Mouse (Mus musculus) retina, postnatal 1 day (tissue): ENCODE measurements at regions not wholly inside any gene's neighbourhood (a gene's known extent, or its start where the extent isn't known, plus 50 kb on each side); places are given as distances from the start of the nearest gene placed in this dataset.

Experiments
- DNase-seq: peaks from one replicate; pipeline ENCODE4 v3.0.0-alpha.2; 2012

DNA sequence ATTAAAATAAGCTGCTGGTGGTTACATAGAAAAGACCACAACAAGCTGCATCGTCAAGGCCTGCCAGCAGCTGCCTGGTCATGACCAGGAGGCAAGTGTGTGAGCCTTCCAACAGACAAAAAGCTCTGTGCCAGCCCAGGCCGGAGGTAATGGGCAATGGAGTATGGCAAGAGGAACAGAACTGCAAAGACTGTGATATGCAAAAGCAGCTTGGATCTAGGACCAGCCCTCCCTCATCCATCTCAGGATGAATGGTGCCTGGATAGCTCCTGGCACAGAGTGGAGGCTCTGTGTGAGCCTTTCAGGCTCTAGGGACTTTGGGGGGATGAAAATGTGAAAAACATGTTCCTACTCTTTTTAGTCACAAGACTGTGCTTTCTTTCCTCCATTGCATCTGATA, 402.5 kb upstream of the Tnp1 start:
- DNase-seq, result no peak

- no peak for DNase-seq
These were observed 395.7 kb upstream of the Tnp1 start for GRCm38 (mm10) chr1:73411452-73411851.

DNA sequence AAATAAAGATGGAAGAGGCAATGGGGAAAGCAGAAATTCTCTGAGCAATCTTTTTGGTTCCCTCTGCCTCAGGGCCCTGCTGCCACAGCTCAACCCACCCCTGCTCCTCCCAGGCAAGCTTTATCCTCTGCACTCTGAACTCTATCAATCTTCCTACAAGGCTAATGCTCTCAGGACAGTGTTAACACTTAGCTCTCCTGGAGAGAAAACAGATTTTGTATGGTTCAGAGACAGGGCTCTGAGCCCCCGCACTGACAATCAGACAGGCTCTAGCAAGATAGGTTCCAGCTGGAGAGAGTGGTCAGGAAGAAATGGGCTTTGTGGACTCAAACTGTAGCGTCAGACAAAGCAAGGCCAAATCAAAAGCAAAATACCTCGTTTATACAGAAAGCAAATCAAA, 383.5 kb upstream of the Tnp1 start:
- DNase-seq, result no peak

- no peak for DNase-seq
These were observed 379.3 kb upstream of the Tnp1 start for GRCm38 (mm10) chr1:73395034-73395433.

DNA sequence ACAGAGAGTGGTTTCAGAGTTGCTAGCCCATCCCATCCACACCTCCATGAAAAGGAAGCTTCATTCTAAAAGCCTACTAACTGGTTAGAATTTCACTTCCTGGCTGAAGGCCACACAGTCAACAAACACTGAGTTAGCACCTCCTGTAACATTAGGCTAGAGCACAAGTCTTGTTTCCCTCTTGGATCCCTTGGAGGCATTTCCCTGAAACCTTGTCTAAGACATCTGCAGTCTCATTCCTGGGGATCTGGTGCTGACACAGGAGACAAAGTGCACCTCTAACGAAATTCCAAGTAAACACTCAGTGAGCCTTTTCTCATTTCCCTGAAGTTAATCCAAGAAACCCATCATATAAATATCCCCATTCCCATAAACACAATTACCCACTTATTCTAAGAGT, 378.8 kb upstream of the Tnp1 start:
- DNase-seq, result no peak

DNA sequence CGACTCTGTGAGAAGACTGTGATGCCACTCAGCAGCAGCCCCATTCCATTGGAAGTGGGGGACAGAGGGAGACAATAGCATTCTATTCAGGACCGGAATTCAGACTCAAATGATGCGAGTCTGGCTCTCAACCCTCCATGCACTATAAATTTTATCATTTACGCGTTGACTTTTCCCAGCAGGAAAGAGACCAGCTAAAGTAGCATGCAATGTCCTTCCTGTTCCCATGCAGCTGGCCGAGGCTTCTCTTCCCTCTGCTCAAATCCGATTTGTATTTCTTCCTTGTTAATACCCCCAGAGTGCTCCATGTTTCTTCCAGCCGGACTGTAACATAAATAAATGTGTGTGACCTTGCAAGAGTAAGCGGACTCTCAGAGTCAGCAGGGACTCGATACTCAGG, 376.4 kb upstream of the Tnp1 start:
- DNase-seq, result no peak

DNA sequence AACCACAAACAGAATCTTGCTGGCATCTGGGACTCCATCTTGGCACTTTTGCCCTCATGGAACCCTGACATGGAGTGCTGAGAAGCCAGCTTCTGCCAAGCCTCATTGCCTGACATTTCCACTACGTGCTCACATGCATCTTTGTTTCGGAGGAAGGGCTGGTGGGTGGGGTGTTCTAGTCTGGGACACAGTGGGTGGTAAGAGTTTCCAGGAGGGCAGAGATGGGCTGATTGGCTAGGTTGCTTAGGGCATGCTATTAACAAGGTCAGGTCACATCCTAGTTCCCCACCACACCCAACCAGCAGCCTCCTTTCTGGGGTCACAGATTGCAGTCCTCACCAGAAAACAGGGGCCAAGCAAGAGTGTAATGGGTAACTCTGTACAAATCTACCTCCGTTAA, 374.3 kb upstream of the Tnp1 start:
- no peak for DNase-seq

- no peak for DNase-seq
These were observed 373.5 kb upstream of the Tnp1 start for GRCm38 (mm10) chr1:73389174-73389573.

DNA sequence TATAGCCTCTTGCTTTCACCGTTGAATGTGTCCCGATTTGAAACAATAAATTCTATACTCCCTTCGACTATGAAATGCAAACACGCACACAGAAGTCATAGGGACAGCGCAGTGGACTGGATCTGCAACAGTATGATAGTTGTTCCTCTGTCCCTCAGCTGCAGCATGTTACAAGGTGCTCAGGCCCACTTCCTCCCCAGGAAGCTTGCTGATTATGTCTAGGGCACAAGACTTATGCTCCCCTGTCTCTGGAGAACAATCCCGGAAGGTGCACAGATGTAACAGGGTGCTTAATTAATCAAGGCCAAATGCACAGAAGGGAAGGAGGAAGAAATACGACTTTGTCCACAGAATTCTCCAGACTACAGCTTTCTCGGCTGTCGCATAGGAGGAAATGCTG, 365.9 kb upstream of the Tnp1 start:
- DNase-seq, result no peak

DNA sequence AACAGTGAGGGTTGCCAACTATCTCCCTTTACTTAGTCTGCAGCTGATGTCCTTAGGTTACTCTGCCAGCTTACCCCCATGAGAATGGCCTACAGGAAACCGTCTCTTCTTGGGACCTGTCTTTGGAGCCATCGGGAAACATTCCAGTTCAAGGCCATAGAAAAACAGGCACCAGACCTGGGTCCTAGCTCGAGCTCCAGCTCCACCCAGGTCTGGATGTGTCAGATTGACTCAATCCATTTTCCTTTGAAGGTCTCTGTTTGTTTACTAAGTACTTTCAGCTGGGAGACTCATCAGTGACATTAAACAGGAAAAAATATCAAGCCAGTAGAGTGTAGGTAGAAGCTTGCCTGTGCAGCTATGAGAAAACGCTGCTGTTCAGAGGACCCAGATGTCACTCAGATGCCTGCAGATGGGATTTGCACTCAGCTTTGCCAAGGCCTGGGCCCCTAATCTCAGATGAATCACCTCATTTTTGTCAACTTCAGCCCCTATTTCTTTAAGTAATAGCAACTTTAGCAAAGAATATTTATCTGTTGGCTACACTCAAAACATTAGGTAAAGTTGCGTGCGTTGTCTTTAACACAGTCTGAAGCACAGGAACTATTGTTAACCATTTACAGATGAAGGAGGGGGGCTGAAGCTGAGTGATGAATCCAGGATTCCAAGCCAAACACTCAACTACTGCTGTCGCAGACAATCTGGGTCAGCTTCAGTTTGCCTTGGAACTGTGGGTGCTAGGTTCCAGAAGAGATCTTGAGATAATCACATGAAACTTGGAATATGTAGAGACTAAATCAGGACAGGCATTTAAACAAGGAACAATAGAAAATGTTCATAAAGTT, 359.0 kb upstream of the Tnp1 start:
- DNase-seq, result no peak

GRCm38 (mm10) chr1:73368222-73368621, 352.5 kb upstream of the Tnp1 start:
- no peak for DNase-seq

- no peak for DNase-seq
These were observed 350.1 kb upstream of the Tnp1 start for GRCm38 (mm10) chr1:73365842-73366241.

GRCm38 (mm10) chr1:73364300-73364683, 348.6 kb upstream of the Tnp1 start:
- DNase-seq, result no peak

- DNase-seq, result peak; percentile 57
These were observed 348.0 kb upstream of the Tnp1 start for GRCm38 (mm10) chr1:73363549-73364299.

DNA sequence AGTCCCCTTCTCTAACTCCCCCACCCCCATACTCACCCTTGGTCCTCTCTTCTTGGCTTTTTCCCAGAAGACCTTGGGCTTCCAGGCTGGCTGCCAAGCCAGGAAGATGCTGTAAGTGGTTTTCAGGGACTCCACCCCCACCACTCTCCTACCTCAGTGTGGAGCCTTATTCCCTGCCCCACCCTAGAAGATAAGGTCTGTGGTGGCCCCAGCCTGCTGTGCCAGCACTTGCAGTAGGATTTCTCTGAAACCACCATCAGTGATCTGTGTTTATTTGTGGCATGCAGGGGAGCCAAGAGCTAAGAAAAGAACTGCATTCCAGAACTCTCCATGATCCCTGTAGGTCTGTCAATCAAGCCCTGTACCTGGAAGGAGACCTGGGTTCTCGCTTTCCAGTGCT, 346.4 kb upstream of the Tnp1 start:
- no peak for DNase-seq

GRCm38 (mm10) chr1:73361300-73361699, 345.6 kb upstream of the Tnp1 start:
- no peak for DNase-seq

- no peak for DNase-seq
These were observed 338.7 kb upstream of the Tnp1 start for GRCm38 (mm10) chr1:73354447-73354846.

- DNase-seq, result no peak
These were observed 332.8 kb upstream of the Tnp1 start for GRCm38 (mm10) chr1:73348476-73348875.

DNA sequence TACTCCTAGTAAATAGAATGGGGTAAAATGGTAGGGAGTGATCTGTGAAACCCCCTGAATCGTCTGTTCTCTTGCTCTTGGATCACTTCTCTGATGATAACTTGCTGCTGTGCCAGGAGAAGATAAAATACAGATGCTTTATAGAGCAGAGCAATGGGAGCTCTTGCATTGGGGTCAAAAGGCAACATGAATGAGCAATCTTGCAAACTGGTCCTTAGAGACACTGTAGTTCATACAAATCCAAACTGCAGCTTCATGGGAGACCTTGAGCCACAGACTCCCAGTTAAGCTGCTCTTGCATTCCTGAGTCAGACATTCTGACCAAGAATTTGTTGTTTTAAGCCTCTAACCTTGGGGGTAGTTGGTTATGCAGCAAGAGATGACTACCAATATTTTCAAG, 328.9 kb upstream of the Tnp1 start:
- no peak for DNase-seq

- DNase-seq, result peak; percentile 58
These were observed 326.2 kb upstream of the Tnp1 start for GRCm38 (mm10) chr1:73341911-73342310.

DNA sequence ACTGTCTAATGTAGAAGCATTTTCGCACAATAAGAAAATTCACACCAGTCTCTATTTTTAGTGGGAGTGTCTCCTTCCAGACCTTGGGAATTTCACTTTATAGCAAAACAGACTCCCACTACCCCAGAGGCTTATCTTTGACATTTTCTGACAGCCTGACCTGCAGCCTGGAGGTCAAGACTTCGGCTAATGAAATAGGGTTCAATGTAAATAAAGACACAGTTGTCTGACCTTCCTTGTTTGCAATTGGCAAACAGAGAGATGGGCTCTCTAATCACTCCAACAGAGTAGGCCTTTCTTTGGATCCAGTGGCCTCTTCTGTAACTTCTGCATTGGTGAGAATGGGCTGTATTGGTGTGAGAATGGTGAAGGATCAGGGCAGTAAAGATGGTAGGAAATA, 321.7 kb upstream of the Tnp1 start:
- no peak for DNase-seq

DNA sequence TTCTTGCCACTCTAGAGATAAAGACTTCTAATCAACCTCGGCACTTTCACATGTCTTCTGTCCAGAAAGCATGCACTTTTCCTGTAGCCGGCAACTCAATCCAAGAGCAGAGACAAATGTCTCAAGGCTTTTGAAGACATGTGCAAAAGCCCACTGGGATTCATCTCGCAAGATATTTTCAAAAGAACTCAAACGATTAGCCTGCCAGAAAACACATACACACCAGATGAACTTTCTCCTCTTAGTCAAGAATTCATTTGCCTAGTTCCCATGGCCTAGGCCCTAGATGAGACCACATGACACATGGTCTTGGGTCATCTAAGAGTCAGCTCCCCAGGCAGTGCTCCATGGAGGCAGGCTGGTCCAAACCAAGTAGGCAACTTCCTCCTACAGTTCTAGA, 293.8 kb upstream of the Tnp1 start:
- DNase-seq, result no peak

DNA sequence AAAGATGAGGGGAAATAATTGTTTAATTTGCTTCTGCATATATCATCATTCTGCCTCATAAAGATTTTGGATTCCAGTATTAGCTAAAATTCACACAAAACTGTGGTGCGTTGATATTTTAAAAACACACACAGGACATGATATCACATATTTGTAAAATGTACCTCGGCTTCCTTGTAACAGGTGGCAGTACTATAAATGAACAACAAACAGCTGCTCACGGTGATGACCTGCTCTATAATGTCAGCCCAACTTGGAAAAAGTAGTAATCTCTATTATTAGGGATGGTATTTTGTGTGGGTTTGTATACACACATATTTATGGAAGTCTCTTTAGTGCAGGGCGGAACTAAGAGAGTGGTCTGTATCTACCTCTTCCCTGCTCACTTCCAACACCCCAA, 292.7 kb upstream of the Tnp1 start:
- DNase-seq, result no peak

DNA sequence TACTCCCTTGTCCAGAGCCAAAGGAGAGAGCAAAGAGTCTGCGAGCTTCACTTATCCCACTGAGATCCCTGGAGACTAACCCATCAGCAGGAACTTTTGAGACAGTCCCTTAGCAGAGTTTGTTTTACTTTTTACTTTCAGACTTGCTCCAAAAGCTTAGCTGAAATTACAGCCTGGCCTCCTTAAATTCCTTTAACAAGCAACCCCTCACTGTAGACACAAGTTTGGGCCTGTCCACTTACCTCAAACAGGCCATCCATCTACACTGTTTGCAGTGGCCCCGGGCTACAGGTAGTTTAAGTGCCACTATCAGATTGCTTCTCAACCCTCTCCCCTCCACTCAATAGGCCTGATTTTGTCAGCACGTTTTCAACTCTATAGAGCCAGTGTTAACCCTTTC, 291.5 kb upstream of the Tnp1 start:
- DNase-seq, result no peak
